Mouse (Mus musculus) induced T-regulatory cell, adult 2 months (primary cell): ENCODE data around the gene Defb38.

Experiments
- DNase-seq: peaks from one replicate; pipeline ENCODE4 v3.0.0-alpha.2; 2012; ENCODE audit warnings: low read depth

Gene Defb38

DNA sequence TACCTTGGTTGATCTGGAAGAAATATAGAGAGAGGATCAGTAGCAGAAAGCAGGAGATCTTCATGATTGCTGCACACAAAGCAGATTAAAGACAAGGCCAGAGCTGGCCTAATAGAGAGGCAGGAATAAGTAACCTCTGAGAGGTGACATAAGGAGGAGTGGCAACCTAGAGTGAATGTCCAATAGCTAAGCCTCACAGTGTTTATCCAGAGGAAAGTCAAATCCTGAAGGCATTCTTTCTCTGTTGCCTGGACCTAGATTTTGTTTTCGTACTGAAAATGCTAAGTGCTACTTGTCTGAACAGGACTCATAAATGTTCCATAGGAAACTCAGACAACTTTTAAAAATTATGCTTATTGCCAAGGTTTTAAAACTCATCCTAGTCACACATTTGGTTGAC, at the start of gene Defb38:
Gene Defb38 (minus strand): TSS at position 101 of the 400 bp plus-strand sequence.
- no peak for DNase-seq

- no peak for DNase-seq
Measured at GRCm38 (mm10) chr8:19066013-19066412, 39.6 kb upstream of the Defb38 start.

- DNase-seq = no peak
Measured at GRCm38 (mm10) chr8:19064710-19065109, 38.3 kb upstream of the Defb38 start, which contains the start of gene Defb39. Gene Defb39, minus strand, starts transcription at chr8:19064810.

DNA sequence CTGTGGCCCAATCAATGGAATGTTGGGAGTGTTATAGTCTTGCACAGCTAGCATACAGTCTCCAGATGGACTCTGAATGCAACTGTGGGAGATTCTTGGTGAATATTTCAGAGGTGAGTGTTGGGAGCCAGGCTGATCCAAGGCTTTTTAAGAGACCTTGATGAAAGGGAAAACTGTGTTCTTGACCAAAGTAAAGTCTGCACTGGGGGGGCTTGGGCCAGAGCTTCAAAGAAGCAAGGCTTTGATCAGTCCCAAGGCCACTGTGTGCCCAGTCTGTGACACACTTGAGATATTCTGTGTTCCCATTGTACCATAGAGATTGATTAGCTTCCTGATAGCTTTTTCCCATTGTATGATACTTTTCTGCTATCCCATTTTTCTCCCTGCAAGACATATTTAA, 36.5 kb upstream of the Defb38 start:
- DNase-seq = no peak

- no peak for DNase-seq
Measured at GRCm38 (mm10) chr8:19045242-19045641, 18.9 kb upstream of the Defb38 start.
